Mouse (Mus musculus) lung, embryonic 15.5 days (tissue): ENCODE results near the gene Sesn3. TPM values are rescaled to one million over a fixed set of nuclear protein-coding genes. Genes with fewer than 3 reads are reported as not detected.

Experiments
- ATAC-seq: fragments of 200-750 bp; cut with Nextera tagmentation; 2 replicates; pipeline ENCODE4 v1.8.0; 2017; ENCODE audit warnings: moderate number of reproducible peaks, borderline replicate concordance; ENCODE audit not compliant: low FRiP score, low TSS enrichment; ENCODE audit errors: extremely low read depth
- H3K27ac ChIP-seq: fragments of 300-500 bp; sonication (generic); 2 replicates; pipeline ENCODE4 v1.5.1; 2015; ENCODE audit warnings: moderate library complexity, mild to moderate bottlenecking, inconsistent platforms
- H3K27me3 ChIP-seq: fragments of 300-500 bp; sonication (generic); 2 replicates; pipeline ENCODE4 v1.6.1; 2015; ENCODE audit warnings: inconsistent platforms
- H3K36me3 ChIP-seq: fragments of 300-500 bp; sonication (generic); 2 replicates; pipeline ENCODE4 v1.6.1; 2015; ENCODE audit warnings: inconsistent platforms
- H3K4me1 ChIP-seq: fragments of 300-500 bp; sonication (generic); 2 replicates; pipeline ENCODE4 v1.6.1; 2015; ENCODE audit warnings: inconsistent platforms
- H3K4me2 ChIP-seq: fragments of 300-500 bp; sonication (generic); 2 replicates; pipeline ENCODE4 v1.6.1; 2015; ENCODE audit warnings: inconsistent platforms, mild to moderate bottlenecking, moderate library complexity
- H3K4me3 ChIP-seq: fragments of 300-500 bp; sonication (generic); 2 replicates; pipeline ENCODE4 v1.5.1; 2015; ENCODE audit warnings: mild to moderate bottlenecking, inconsistent platforms
- H3K9ac ChIP-seq: fragments of 300-500 bp; sonication (generic); 2 replicates; pipeline ENCODE4 v1.6.1; 2015; ENCODE audit warnings: inconsistent platforms
- H3K9me3 ChIP-seq: fragments of 300-500 bp; sonication (generic); 2 replicates; pipeline ENCODE4 v1.6.1; 2016; ENCODE audit warnings: inconsistent platforms
- WGBS: fragments of 180-500 bp; shearing (Covaris S2); methylation state at CpG from one replicate; pipeline ENCODE4 v1.1.7; 2015; 5-methylcytosine and 5-hydroxymethylcytosine counted together
- polyA plus RNA-seq: library from polyadenylated mRNA; unstranded; fragments of >200 nt; fragmentation: Nextera tagmentation; extraction: Ambion mirVana; gene quantifications from 2 replicates; pipeline ENCODE4 v1.2.1, GENCODE M21; 2015

Sesn3 gene
- polyA plus RNA-seq, 1 experiment from 2014 or later, result 16.7 TPM

DNA sequence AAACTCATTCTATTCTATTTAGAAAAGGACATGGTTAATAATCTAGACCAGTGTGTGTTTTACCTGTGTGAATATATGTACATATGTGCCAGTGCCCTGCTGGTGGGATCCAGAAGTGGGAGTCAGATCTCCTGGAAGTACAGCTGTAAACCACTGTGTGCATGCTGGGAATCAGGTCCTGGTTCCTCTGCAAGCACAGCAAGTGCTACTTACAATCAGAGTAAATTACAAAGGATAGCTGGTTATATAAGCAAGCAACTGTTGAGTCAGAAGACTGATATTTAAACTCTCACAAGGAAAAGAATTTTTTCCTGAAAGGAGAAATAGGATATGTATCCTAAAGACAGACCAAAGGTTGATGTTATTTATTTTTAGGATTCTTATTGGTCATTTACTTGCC lies 13.6 kb downstream of the Sesn3 start:
- no peak for ATAC-seq
- Histone ChIP-seq H3K9me3 (no peaks in the 10 kb centered on the region), H3K27ac (no peak overlapping the region), H3K36me3 (no peaks in the 10 kb centered on the region), H3K4me1 (peaks cover 14% of the 10 kb centered on the region), H3K27me3 (no peaks in the 10 kb centered on the region), H3K9ac (no peak overlapping the region), H3K4me3 (no peak overlapping the region), H3K4me2 (no peak overlapping the region)

DNA sequence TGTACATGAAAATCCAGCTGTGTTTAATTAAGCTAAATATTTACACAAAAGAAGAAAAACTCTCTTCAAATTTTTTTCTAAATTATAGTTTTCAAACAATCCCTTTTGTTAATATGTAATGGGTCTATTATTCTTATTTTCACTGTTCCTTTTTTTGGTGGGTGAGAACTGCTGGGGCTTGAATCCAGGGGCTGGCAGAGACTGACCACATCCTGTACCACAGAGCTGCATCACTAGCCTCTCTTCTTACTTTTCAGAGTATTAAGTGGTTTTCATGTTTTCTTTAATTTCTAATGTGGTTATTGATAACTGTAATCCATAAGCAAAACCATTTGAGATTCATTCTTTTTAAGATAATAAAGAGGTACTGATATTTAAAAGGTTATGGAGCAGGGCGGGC lies 19.0 kb downstream of the Sesn3 start:
- ATAC-seq, result no peak
- WGBS, result 96% methylated on average over 1 of the region's 1 CpGs
- no peaks in the 10 kb centered on the region for H3K27me3 ChIP-seq
- no peaks in the 10 kb centered on the region for H3K9me3 ChIP-seq
- H3K4me1 ChIP-seq, result peaks cover 7% of the 10 kb centered on the region; the same call in 1 of the 2 replicates
- H3K4me3 ChIP-seq, result no peak overlapping the region
- no peak overlapping the region for H3K4me2 ChIP-seq
- no peaks in the 10 kb centered on the region for H3K36me3 ChIP-seq
- H3K27ac ChIP-seq, result no peak overlapping the region
- H3K9ac ChIP-seq, result no peak overlapping the region

- Histone ChIP-seq H3K4me1 (peaks cover 10% of the 10 kb centered on the region; the same call in 1 of the 2 replicates), H3K9ac (no peak overlapping the region), H3K27me3 (no peaks in the 10 kb centered on the region), H3K4me3 (no peak overlapping the region), H3K36me3 (no peaks in the 10 kb centered on the region), H3K4me2 (no peak overlapping the region), H3K27ac (no peak overlapping the region), H3K9me3 (no peaks in the 10 kb centered on the region)
- WGBS, result 89% methylated on average over 8 of the region's 8 CpGs
- no peak for ATAC-seq
Observed at GRCm38 (mm10) chr9:14295680-14296440, 21.0 kb downstream of the Sesn3 start.

- H3K27ac ChIP-seq, result no peak overlapping the region
- 59% methylated on average over 5 of the region's 5 CpGs for WGBS
- H3K4me1 ChIP-seq, result peaks cover 11% of the 10 kb centered on the region; the same call in 1 of the 2 replicates
- H3K9me3 ChIP-seq, result no peaks in the 10 kb centered on the region
- H3K4me3 ChIP-seq, result no peak overlapping the region
- H3K27me3 ChIP-seq, result no peaks in the 10 kb centered on the region
- H3K4me2 ChIP-seq, result no peak overlapping the region
- H3K36me3 ChIP-seq, result no peaks in the 10 kb centered on the region
- no peak for ATAC-seq
- H3K9ac ChIP-seq, result no peak overlapping the region
Observed at GRCm38 (mm10) chr9:14297204-14297603, 22.3 kb downstream of the Sesn3 start.

DNA sequence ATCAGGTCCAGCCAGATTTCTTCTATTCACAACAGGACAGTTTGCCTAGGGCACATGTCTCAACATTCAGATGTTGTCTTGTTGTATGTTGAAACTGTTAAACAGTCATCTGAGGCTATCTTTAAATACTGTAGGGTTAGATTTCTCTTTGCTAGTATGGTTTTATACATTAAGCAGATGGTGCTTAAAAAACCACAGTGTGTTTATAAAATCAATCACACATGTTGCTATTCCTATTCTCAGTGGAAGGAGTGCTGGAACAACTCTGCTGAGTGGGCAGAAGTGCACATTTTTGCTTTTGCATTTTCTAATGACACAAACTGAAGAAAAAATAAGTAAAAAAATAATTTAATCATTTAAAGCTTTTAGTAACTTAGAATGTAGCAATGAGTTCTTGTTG lies 25.0 kb downstream of the Sesn3 start:
- Histone ChIP-seq H3K27ac (no peak overlapping the region), H3K27me3 (no peaks in the 10 kb centered on the region), H3K9me3 (no peaks in the 10 kb centered on the region), H3K4me2 (no peak overlapping the region), H3K9ac (no peak overlapping the region), H3K4me3 (no peak overlapping the region), H3K36me3 (no peaks in the 10 kb centered on the region), H3K4me1 (peaks cover 9% of the 10 kb centered on the region; the same call in 1 of the 2 replicates)
- no peak for ATAC-seq

DNA sequence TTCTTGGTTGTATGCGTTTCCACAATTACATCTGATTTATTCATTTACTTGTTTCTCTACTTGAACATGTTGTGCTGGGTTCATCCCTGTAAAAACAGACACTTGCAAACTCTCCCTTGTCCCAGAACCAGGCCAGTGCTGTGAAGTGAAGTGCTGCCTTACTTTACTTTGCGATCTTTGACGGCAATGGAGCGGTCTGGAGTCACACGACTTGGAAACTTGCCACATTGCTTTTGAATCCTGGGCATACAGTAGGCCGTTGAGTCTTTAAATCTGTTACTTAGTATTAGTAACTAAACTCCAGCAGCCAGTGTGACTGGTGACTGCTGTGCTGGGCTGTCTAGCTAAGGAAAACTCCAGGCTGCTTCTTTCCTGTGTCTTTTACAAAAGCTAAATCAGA lies 25.9 kb downstream of the Sesn3 start:
- Histone ChIP-seq H3K9ac (no peak overlapping the region), H3K4me1 (peaks cover 9% of the 10 kb centered on the region; the same call in 1 of the 2 replicates), H3K4me3 (no peak overlapping the region), H3K27ac (no peak overlapping the region), H3K9me3 (no peaks in the 10 kb centered on the region), H3K27me3 (no peaks in the 10 kb centered on the region), H3K4me2 (no peak overlapping the region), H3K36me3 (no peaks in the 10 kb centered on the region)
- 47% methylated on average over 6 of the region's 6 CpGs for WGBS
- no peak for ATAC-seq

DNA sequence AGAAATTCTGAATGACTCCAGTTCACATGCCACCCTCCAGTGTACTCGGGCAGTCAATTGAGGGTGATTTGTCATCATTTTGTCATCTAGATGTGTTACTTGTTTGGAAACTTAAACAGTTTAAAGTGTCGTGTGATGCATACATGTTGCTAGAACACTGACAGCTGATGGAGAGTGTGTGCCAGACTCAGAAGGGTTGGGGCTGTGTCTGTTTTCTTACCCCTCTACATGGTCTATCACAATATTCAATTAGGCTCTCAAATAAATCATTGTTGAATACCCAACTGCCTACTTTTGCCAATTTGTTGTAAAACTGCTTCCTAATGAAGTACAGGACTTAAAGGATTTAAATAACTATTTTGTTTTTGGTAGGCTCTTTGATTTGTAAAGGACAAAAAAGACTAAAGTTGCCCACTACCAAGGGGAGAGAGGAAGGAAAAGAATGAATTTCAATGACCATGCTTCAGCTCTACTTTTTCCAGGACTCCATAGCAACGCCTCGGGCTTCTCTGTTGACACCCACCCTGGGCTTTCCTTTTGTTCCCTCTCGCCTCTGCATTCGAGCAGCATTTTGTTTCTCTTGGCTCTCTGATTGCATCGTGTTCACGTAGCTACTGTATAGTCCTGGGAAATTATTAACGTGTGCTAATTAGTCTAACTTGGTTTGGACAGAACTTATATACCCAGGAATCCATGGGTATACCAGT lies 29.5 kb downstream of the Sesn3 start:
- 74% methylated on average over 9 of the region's 9 CpGs for WGBS
- H3K27ac ChIP-seq, result no peak overlapping the region
- H3K4me3 ChIP-seq, result no peak overlapping the region

GRCm38 (mm10) chr9:14307341-14307740 lies 32.5 kb downstream of the Sesn3 start:
- H3K36me3 ChIP-seq, result peaks cover 15% of the 10 kb centered on the region
- H3K4me3 ChIP-seq, result no peak overlapping the region
- H3K27me3 ChIP-seq, result no peaks in the 10 kb centered on the region
- 70% methylated on average over 3 of the region's 3 CpGs for WGBS
- peaks cover 8% of the 10 kb centered on the region; the same call in 1 of the 2 replicates for H3K4me1 ChIP-seq
- no peak overlapping the region for H3K4me2 ChIP-seq
- H3K27ac ChIP-seq, result no peak overlapping the region
- ATAC-seq, result no peak
- no peaks in the 10 kb centered on the region for H3K9me3 ChIP-seq
- no peak overlapping the region for H3K9ac ChIP-seq

More for the DNA sequence above, 29.5 kb downstream of the Sesn3 start:
- no peak overlapping the region for H3K4me2 ChIP-seq
- ATAC-seq, result no peak
- H3K4me1 ChIP-seq, result peaks cover 12% of the 10 kb centered on the region; the same call in 1 of the 2 replicates
- H3K9ac ChIP-seq, result no peak overlapping the region
- no peaks in the 10 kb centered on the region for H3K9me3 ChIP-seq
- H3K36me3 ChIP-seq, result peaks cover 11% of the 10 kb centered on the region
- H3K27me3 ChIP-seq, result no peaks in the 10 kb centered on the region

- WGBS, result 64% methylated on average over 3 of the region's 3 CpGs
Observed at GRCm38 (mm10) chr9:14313968-14314367, 39.1 kb downstream of the Sesn3 start.

GRCm38 (mm10) chr9:14314477-14314876 lies 39.6 kb downstream of the Sesn3 start:
- H3K4me2 ChIP-seq, result no peak overlapping the region
- peaks cover 38% of the 10 kb centered on the region for H3K36me3 ChIP-seq
- H3K9ac ChIP-seq, result no peak overlapping the region
- no peaks in the 10 kb centered on the region for H3K27me3 ChIP-seq
- 80% methylated on average over 7 of the region's 7 CpGs for WGBS
- H3K9me3 ChIP-seq, result no peaks in the 10 kb centered on the region
- H3K27ac ChIP-seq, result no peak overlapping the region
- no peak overlapping the region for H3K4me3 ChIP-seq
- H3K4me1 ChIP-seq, result no peaks in the 10 kb centered on the region
- ATAC-seq, result no peak

More at GRCm38 (mm10) chr9:14313968-14314367, 39.1 kb downstream of the Sesn3 start:
- Histone ChIP-seq H3K9me3 (no peaks in the 10 kb centered on the region), H3K4me3 (no peak overlapping the region), H3K36me3 (peaks cover 38% of the 10 kb centered on the region), H3K4me1 (no peaks in the 10 kb centered on the region), H3K27me3 (no peaks in the 10 kb centered on the region), H3K4me2 (no peak overlapping the region), H3K9ac (no peak overlapping the region), H3K27ac (no peak overlapping the region)
- no peak for ATAC-seq

GRCm38 (mm10) chr9:14316618-14317017 lies 41.8 kb downstream of the Sesn3 start:
- H3K27me3 ChIP-seq, result no peaks in the 10 kb centered on the region
- WGBS, result 100% methylated on average over 1 of the region's 1 CpGs
- ATAC-seq, result no peak

GRCm38 (mm10) chr9:14335829-14336228 lies 61.0 kb downstream of the Sesn3 start:
- peaks cover 4% of the 10 kb centered on the region; the same call in 1 of the 2 replicates for H3K4me1 ChIP-seq
- no peak overlapping the region for H3K4me3 ChIP-seq
- H3K27ac ChIP-seq, result no peak overlapping the region
- H3K9me3 ChIP-seq, result no peaks in the 10 kb centered on the region
- H3K27me3 ChIP-seq, result no peaks in the 10 kb centered on the region
- H3K9ac ChIP-seq, result no peak overlapping the region
- H3K4me2 ChIP-seq, result no peak overlapping the region
- ATAC-seq, result no peak
- WGBS, result 65% methylated on average over 4 of the region's 4 CpGs
- H3K36me3 ChIP-seq, result no peaks in the 10 kb centered on the region

More at GRCm38 (mm10) chr9:14316618-14317017, 41.8 kb downstream of the Sesn3 start:
- Histone ChIP-seq H3K4me3 (no peak overlapping the region), H3K9ac (no peak overlapping the region), H3K4me1 (no peaks in the 10 kb centered on the region), H3K36me3 (peaks cover 51% of the 10 kb centered on the region), H3K9me3 (no peaks in the 10 kb centered on the region), H3K27ac (no peak overlapping the region), H3K4me2 (no peak overlapping the region)
